Mouse (Mus musculus) layer of hippocampus, adult 2 months (tissue): ENCODE measurements around the gene Frmd4a. TPM values are rescaled to one million over a fixed set of nuclear protein-coding genes. Genes with fewer than 3 reads are reported as not detected.

Experiments
- DNase-seq, 2 experiments: peaks; one replicate each; pipeline ENCODE4 v3.0.0; 2022; ENCODE audit warnings: low spot score in 2 of 2
- H3K27ac ChIP-seq: fragments of 200-600 bp; 2 replicates; pipeline ENCODE4 v1.8.1; 2022
- H3K4me3 ChIP-seq: fragments of 200-600 bp; 2 replicates; pipeline ENCODE4 v1.8.1; 2022; ENCODE audit warnings: mild to moderate bottlenecking
- CTCF ChIP-seq: fragments of 200-600 bp; conservative IDR thresholded peaks from 2 replicates; pipeline ENCODE4 v1.8.1; 2022; ENCODE audit warnings: antibody characterized with exemption, mild to moderate bottlenecking, moderate library complexity
- total RNA-seq, 2 experiments: library from RNA; stranded (reverse); gene quantifications; 2 replicates each; pipeline ENCODE4 v1.2.3; 2021

Gene Frmd4a
- total RNA-seq, 2 experiments from 2014 or later: 69.1 to 82.3 TPM

DNA sequence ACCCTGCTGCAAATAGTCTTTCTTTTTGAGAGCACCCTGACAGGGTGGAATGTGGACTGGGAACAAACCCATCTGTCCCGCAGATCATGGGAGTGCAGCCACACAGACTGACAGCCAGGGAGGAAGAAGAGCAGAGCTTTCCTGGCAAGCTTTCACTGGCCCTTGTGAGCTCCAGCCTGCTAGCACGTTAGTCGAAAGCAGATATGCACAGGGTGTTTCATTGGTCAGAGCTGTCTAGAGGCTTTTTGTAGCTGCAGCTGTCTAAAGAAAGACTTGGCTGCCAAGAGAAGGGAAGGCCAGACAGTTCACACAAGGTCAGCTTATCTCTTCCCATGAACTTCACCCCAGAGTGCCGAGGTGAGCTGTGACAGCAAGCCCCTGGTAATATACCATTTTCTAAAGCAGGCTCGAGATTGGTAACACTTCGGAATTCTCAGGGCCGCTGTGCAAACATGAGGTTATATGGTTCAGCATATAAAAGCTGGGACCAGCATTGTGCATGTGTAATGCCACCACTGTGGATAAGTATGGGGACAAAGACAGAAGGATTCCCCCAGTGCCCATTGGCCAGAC, 500.1 kb downstream of the Frmd4a start:
- DNase-seq: no peak
- H3K4me3 ChIP-seq: 0 out of 2 replicates have a peak overlapping the region, but pooled peaks have one; percentile 6
- no peak for TF ChIP-seq CTCF
- H3K27ac ChIP-seq: peak overlapping the region; percentile 52; the same call in 1 of the 2 replicates

DNA sequence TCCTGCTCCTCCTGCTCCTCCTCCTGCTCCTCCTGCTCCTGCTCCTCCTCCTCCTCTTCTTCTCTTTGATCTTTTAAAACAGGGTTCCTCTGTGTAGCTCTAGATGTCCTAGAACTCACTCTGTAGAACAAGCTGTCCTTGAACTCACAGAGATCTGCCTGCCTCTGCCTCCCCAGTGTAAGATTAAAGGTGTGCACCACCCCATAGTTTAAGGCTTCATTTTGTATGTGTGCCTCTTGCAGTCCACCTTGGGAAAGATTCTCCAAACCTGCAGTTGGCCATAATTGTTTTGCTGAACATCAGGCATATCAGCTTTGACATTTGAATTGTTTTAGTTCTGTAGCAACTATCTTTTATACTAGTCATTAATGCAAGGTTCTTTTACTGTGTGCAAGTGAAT, 501.0 kb downstream of the Frmd4a start:
- no peak for DNase-seq
- H3K27ac ChIP-seq: no peak overlapping the region
- no peak overlapping the region for H3K4me3 ChIP-seq
- no peak for TF ChIP-seq CTCF

DNA sequence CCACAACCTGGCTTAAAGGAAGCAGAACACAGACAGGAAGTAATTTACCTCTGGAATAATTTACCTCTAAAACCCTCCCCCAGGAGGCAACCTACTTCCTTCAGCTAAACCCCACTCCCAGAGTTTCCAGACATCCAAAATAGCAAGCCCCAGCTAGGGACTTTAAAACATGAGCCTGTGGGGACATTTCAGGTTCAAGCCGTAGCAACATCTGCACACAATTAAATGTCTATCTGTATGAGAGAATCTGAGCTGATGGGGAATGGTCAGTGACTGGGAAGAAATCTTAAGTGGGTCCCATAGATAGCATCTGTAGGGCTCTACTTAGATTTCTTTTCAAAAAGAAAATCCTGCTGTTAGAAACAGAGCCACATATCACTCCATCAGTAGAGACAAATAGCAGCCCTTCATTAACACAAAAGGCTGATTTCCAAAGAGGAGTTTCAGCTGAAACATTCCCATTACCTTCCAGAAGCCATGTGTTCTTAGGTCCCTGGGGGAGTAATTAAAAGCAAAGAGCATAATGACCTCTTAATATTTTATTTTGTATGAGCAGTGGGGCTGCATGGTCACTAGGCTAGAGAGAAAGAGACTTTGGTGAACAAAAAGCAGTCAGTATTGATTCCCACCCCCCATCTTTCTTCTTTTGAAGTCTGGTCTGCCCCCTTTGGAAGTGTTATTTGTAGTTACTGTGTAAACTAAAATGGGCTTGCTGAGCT, 505.4 kb downstream of the Frmd4a start:
- no peak for TF ChIP-seq CTCF
- no peak overlapping the region for H3K4me3 ChIP-seq

DNA sequence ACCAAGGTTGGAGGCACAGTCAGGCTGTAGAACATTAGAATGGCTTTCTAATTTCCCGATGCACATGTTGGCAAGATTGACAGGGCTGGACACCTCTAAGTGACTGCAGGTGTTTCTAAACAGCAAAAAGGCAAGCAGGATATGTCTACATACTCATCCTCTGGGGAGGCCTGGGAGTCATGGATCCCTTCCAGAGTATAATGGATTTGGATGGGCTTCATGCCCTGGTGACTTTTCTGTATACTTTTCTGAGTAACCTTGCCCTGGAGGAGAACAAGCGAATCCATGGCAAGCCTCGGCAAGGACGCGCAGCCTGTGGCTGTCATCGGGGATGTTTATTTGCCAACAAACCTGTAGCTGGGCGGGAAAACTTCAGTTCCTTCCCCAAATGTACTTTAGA, 509.6 kb downstream of the Frmd4a start:
- Histone ChIP-seq H3K4me3 (no peak overlapping the region), H3K27ac (no peak overlapping the region)
- TF ChIP-seq CTCF: no peak
- no peak for DNase-seq

More for the DNA sequence above, 505.4 kb downstream of the Frmd4a start:
- no peak overlapping the region for H3K27ac ChIP-seq
- no peak for DNase-seq

DNA sequence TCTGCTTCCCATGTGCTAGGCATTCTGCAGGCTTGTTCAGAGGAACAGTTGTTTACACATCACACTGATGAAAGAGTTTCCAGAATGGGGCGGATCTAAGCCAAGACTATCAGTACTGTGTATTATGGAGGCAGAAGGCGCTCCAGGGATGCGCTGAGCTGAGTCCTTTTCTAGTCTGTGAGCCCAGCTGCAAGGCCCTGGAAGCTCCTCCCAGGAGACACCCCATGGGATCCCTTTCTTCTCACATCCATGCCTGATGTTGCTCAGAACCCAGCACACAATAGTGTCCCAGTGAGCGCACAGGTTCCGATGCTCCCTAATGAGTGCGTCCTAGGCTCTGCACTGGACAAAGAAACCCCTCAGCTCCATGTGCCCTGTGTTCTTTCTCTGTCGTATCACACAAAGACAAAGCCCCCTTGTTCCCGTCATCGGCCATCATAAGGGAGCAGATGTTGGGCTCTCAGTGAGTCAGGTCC, 511.8 kb downstream of the Frmd4a start:
- no peak for TF ChIP-seq CTCF
- Histone ChIP-seq H3K4me3 (no peak overlapping the region), H3K27ac (peak overlapping the region; percentile 33)
- DNase-seq: peak; percentile 33 to 58

DNA sequence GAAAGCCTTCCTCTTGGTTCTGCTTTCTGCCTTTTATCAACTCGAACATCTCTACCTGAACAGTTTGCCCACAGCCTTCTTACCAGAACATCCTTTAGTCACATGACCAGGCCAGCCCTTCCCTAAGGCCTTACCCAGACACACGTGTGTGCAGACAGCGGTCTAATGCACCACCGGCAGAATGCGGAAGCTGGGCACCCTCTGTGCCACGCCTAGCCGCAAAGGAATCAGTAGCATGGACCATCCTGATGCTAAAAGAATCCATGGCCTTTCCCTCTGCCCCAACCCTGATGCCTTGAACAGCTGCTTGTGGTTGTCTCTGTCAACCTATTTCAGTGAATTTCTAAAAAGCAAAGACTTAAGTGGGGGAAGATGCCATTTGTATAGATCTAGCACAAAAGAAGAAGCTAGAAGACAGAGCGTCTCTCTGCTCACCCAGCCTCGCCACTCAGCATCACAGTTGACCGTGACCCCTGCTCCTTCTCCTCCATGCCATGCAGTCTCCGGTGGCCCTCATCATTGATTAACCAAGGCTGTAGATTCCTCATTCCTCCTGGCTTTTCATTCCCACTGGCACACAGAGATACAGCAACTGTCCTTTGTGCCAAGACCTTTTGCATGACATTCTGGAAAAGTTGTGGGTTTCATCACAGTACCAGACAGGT, 514.1 kb downstream of the Frmd4a start:
- H3K27ac ChIP-seq: no peak overlapping the region
- TF ChIP-seq CTCF: no peak
- DNase-seq: no peak
- no peak overlapping the region for H3K4me3 ChIP-seq

DNA sequence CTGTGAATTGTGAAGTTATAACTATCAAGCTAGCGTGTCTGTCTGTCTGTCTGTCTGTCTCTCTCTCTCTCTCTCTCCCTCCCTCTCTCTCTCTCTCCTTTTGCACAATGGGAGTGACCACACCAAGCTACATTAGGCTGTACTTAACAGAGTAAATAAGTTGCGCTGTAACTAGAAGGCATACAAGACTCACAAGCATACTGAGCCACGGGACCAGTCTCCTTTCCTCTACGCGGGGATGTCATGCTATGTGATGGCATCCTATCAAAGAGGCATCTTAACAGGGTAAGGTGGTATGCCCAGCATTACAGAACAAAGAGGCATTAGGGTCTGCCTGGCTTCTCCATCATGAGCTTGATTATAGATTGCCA, 514.7 kb downstream of the Frmd4a start:
- no peak overlapping the region for H3K4me3 ChIP-seq
- H3K27ac ChIP-seq: no peak overlapping the region
- no peak for DNase-seq
- no peak for TF ChIP-seq CTCF

DNA sequence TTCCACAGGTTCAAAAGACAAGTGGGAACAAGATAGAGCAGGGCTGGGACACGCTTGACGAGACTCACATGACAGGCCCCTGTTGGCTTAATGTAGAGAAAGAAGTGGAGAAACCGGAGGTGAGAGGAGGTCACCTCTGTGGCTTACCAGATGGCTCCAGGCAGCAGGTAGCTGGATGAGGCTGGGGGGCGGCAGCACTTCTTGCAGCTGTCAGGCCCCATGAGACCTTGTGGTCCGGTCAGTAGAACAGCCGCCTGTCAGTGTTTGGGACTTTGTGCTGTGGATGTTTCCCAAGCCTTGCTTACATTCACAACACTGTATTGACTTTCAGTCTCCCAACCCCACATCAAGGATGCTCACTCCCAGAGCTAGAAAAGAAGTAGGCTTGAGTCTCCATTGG, 515.4 kb downstream of the Frmd4a start:
- no peak overlapping the region for H3K27ac ChIP-seq
- no peak overlapping the region for H3K4me3 ChIP-seq
- DNase-seq: no peak
- no peak for TF ChIP-seq CTCF

DNA sequence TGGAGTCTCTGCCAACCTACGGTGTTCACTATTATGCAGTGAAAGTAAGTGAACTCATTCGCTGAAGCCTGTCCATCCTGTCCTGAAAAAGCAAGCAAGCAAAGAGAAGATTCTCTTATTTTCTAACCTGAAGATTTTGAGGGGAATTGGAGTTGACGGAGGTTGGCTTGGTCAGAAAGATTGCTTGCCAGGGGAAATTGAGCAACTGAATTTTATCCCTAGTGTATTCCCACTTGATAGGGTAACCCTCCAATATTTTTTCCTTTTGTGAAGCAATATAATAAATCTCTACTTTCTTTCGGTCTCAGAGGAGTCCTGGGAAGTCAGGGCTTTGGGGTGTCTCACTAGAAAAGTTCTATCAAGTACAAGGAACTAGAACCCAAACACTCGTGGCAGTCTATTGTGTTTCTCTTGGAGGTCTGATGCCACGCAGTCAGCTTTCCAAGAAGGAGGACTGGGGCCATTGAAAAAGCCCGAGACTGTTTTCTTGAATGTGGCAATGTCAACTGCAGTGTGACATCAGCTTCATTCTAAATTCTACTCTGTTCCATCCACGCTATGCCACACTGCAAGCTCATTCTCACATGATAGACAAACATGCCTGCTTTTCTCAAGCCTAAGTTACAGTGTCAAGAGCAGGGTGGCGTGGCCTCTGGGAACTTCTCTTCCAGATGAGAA, 517.8 kb downstream of the Frmd4a start:
- no peak overlapping the region for H3K27ac ChIP-seq
- no peak for TF ChIP-seq CTCF
- no peak overlapping the region for H3K4me3 ChIP-seq
- DNase-seq: no peak

DNA sequence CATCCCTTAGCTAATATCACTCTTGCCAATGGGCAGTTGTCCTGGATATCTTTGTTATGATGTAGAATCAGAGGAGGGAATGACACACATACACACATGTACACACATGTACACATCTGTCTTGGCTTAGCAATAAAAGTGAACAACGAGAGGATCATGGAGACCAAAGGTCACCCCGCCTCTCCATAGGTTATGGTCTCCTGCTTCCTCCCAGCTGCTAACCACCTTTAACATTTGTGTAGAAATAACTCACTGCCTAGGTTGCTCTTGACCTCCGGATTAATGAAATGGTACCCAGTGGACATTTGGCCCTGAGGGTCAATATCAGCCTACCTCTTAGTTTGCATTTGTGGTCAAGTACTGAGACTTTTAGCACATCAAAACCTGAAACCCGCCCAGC, 523.8 kb downstream of the Frmd4a start:
- TF ChIP-seq CTCF: no peak

DNA sequence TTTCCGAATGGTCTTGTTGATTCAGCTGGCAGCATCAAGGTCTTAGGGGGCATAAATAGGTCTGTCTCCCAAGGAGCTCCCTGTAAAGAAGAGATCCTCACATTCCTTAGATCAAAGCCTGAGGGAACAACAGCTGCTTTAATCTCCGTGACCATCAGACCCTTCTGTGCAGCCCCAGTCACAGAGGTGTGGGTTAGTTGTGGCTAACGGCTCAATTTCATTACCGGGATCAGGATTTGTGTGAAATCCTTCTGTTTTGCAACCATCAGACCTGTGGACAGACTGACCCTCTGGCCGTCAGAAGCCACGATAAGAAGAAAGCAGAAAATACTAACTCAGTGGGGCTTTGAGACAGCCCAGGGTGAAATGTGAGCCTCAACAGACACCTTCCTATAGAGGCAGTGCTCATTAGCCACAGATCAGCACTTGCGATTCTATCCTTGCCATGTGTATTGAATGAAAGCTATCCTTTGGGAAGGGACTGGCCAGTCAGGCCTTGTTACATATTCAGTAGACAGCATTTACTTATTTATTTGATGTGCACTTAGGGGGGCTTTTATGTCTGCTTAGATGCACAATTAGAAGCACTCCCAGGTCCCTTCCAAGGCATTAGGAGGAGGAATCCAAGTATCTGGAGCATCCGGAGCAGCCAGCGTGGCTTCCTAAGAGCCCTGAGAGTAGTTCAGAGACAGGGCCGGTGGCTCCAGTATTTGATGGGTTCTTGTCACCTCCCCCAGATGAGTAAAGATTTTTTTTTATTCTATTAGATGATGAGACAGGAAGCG, 524.5 kb downstream of the Frmd4a start:
- no peak overlapping the region for H3K4me3 ChIP-seq
- no peak overlapping the region for H3K27ac ChIP-seq
- no peak for DNase-seq
- no peak for TF ChIP-seq CTCF

More for the DNA sequence above, 523.8 kb downstream of the Frmd4a start:
- Histone ChIP-seq H3K27ac (no peak overlapping the region), H3K4me3 (no peak overlapping the region)
- DNase-seq: no peak
